Mouse (Mus musculus) T-helper 17 cell (primary cell): ENCODE data around the gene Zfp512b.

Experiments
- in situ Hi-C, 2 experiments: fragments of 300-600 bp; cut with MboI, MseI; formaldehyde crosslinking; loops; 1 replicate in 1 of 2; 2 replicates in 1 of 2; pipeline ENCODE4 v1.15.1; 2025; ENCODE audit warnings: high pct_unique_total_duplicates in 2 of 2

Gene Zfp512b

GRCm38 (mm10) chr2:181592231-181593041, at the start of gene Zfp512b:
Zfp512b (minus strand) TSS chr2:181592803.
- in situ Hi-C loops, result loop anchor here in 1 of 2 experiments (25.0 kb wide), 1 partner anchor 880 kb away; the partner anchor contains the start of genes Dido1 and Gid8

- in situ Hi-C loops, result no loop called here
Observed at GRCm38 (mm10) chr2:181635865-181636264, 43.3 kb upstream of the Zfp512b start.

- in situ Hi-C loops, result no loop called here
Observed at GRCm38 (mm10) chr2:181632624-181633023, 40.0 kb upstream of the Zfp512b start.

- in situ Hi-C loops, result no loop called here
Observed at GRCm38 (mm10) chr2:181628471-181628870, 35.9 kb upstream of the Zfp512b start.

GRCm38 (mm10) chr2:181623401-181623800, 30.8 kb upstream of the Zfp512b start:
- in situ Hi-C loops, result no loop called here

- in situ Hi-C loops, result no loop called here
Observed at GRCm38 (mm10) chr2:181618761-181619495, 26.3 kb upstream of the Zfp512b start.

GRCm38 (mm10) chr2:181602367-181602766, 9.8 kb upstream of the Zfp512b start:
- in situ Hi-C loops, result loop anchor here in 1 of 2 experiments (5.0 kb wide), 1 partner anchor 1140 kb away; no protein-coding TSS in a partner anchor

GRCm38 (mm10) chr2:181601751-181602145, 9.1 kb upstream of the Zfp512b start:
- in situ Hi-C loops, result loop anchor here in 1 of 2 experiments (5.0 kb wide), 1 partner anchor 1139 kb away; no protein-coding TSS in a partner anchor

GRCm38 (mm10) chr2:181600828-181601750, 8.5 kb upstream of the Zfp512b start:
- in situ Hi-C loops, result loop anchor here in 1 of 2 experiments (5.0 kb wide), 1 partner anchor 1139 kb away; no protein-coding TSS in a partner anchor

GRCm38 (mm10) chr2:181600226-181600758, 7.7 kb upstream of the Zfp512b start:
- in situ Hi-C loops, result loop anchor here in 1 of 2 experiments (5.0 kb wide), 1 partner anchor 1138 kb away; no protein-coding TSS in a partner anchor

GRCm38 (mm10) chr2:181598454-181599351, 6.1 kb upstream of the Zfp512b start, which contains the start of gene Samd10:
Samd10 (minus strand) TSS chr2:181599212.
- in situ Hi-C loops, result loop anchor here in 1 of 2 experiments (25.0 kb wide), 1 partner anchor 886 kb away; the partner anchor contains the start of genes Dido1 and Gid8

- in situ Hi-C loops, result loop anchor here in 1 of 2 experiments (25.0 kb wide), 1 partner anchor 885 kb away; the partner anchor contains the start of genes Dido1 and Gid8
Observed at GRCm38 (mm10) chr2:181597378-181598061, 4.9 kb upstream of the Zfp512b start.

GRCm38 (mm10) chr2:181596221-181596960, 3.8 kb upstream of the Zfp512b start:
- in situ Hi-C loops, result loop anchor here in 1 of 2 experiments (25.0 kb wide), 1 partner anchor 884 kb away; the partner anchor contains the start of genes Dido1 and Gid8

GRCm38 (mm10) chr2:181594946-181595696, 2.5 kb upstream of the Zfp512b start:
- in situ Hi-C loops, result loop anchor here in 1 of 2 experiments (25.0 kb wide), 1 partner anchor 883 kb away; the partner anchor contains the start of genes Dido1 and Gid8

- in situ Hi-C loops, result loop anchor here in 1 of 2 experiments (25.0 kb wide), 1 partner anchor 882 kb away; the partner anchor contains the start of genes Dido1 and Gid8
Observed at GRCm38 (mm10) chr2:181593937-181594336, 1.3 kb upstream of the Zfp512b start.

- in situ Hi-C loops, result loop anchor here in 1 of 2 experiments (25.0 kb wide), 1 partner anchor 881 kb away; the partner anchor contains the start of genes Dido1 and Gid8
Observed at GRCm38 (mm10) chr2:181593042-181593421, 429 bp upstream of the Zfp512b start.
